Mouse (Mus musculus) stomach, postnatal 0 days (tissue): ENCODE measurements around the gene 6330409D20Rik. TPM values are rescaled to one million over a fixed set of nuclear protein-coding genes. Genes with fewer than 3 reads are reported as not detected.
A peak's percentile ranks its signal among the peaks of the same experiment; 100 is the strongest.

Source experiments
- ATAC-seq: fragments of 200-750 bp; cut with Nextera tagmentation; 2 replicates; pipeline ENCODE4 v1.8.0; 2017; ENCODE audit not compliant: low FRiP score, low TSS enrichment
- DNase-seq: peaks from one replicate; pipeline ENCODE4 v3.0.0-alpha.2; 2016; ENCODE audit warnings: low spot score
- H3K27ac ChIP-seq: fragments of 300-500 bp; sonication (generic); replicated peaks from 2 replicates; pipeline ENCODE4 v1.5.1; 2014; ENCODE audit warnings: mild to moderate bottlenecking, control low read depth
- H3K27me3 ChIP-seq: fragments of 300-500 bp; sonication (generic); 2 replicates; pipeline ENCODE4 v1.6.1; 2014; ENCODE audit warnings: low read length; ENCODE audit not compliant: control insufficient read depth, insufficient read depth
- H3K36me3 ChIP-seq: fragments of 300-500 bp; sonication (generic); 2 replicates; pipeline ENCODE4 v1.6.1; 2014; ENCODE audit warnings: low read length, mixed read lengths; ENCODE audit not compliant: control insufficient read depth, insufficient read depth
- H3K4me1 ChIP-seq: fragments of 300-500 bp; sonication (generic); replicated peaks from 2 replicates; pipeline ENCODE4 v1.6.1; 2014; ENCODE audit warnings: antibody characterized with exemption; ENCODE audit not compliant: control insufficient read depth, insufficient read depth
- H3K4me2 ChIP-seq: fragments of 300-500 bp; sonication (generic); replicated peaks from 2 replicates; pipeline ENCODE4 v1.6.1; 2014; ENCODE audit warnings: low read depth, mild to moderate bottlenecking, control low read depth, moderate library complexity
- H3K4me3 ChIP-seq: fragments of 300-500 bp; sonication (generic); 2 replicates; pipeline ENCODE4 v1.5.1; 2014; ENCODE audit warnings: low read depth, low read length, control low read depth
- H3K9ac ChIP-seq: fragments of 300-500 bp; sonication (generic); 2 replicates; pipeline ENCODE4 v1.6.1; 2014; ENCODE audit warnings: mild to moderate bottlenecking, low read length, control low read depth, mixed read lengths
- H3K9me3 ChIP-seq: fragments of 300-500 bp; sonication (generic); 2 replicates; pipeline ENCODE4 v1.6.1; 2016; ENCODE audit warnings: low read length; ENCODE audit not compliant: control insufficient read depth
- CTCF ChIP-seq: IDR thresholded peaks from 2 replicates; pipeline ENCODE4 v1.5.1; 2016; ENCODE audit warnings: antibody characterized with exemption, low read depth, mild to moderate bottlenecking, moderate library complexity
- EP300 ChIP-seq: optimal IDR thresholded peaks from 2 replicates; pipeline ENCODE3; 2016; ENCODE audit warnings: antibody characterized with exemption
- WGBS: fragments of 180-500 bp; shearing (Covaris S2); extraction: QIAGEN DNeasy Blood & Tissue Kit; methylation state at CpG from one replicate; pipeline ENCODE4 v1.1.7; 2014; 5-methylcytosine and 5-hydroxymethylcytosine counted together
- polyA plus RNA-seq: library from polyadenylated mRNA; unstranded; fragments of >200 nt; fragmentation: Nextera tagmentation; extraction: Ambion mirVana; gene quantifications from 2 replicates; pipeline ENCODE4 v1.2.1, GENCODE M21; 2015

The 6330409D20Rik gene
- polyA plus RNA-seq, 1 experiment from 2014 or later, result not detected

DNA sequence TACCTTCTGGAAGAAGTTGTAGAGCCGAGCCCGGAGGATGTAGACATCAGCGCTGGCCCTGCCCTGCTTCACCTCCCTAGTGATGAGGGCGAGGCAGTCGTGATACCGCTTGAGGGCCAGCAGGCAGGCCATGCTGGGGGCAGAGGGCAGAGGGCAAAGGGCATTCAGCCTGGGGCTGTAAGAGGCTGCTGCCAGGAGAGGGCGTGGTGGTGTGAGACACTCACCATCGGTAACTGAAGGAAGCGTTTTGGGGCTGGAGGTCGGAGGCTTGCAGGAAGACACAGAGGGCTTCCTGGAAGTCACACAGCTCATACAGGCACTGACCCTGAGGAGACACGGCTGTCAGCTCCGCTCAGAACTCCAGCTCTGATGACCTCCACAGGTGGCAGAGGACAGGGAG, 31.1 kb upstream of the 6330409D20Rik start:
- Histone ChIP-seq H3K4me2 (no peak overlapping the region), H3K27me3 (no peaks in the 10 kb centered on the region), H3K36me3 (no peaks in the 10 kb centered on the region), H3K9ac (no peak overlapping the region), H3K9me3 (no peaks in the 10 kb centered on the region), H3K4me3 (no peak overlapping the region), H3K4me1 (0 out of 2 replicates have a peak, but pooled peaks cover 4% of the 10 kb centered on the region), H3K27ac (no peak overlapping the region)
- DNase-seq (peak; percentile 49), ATAC-seq (no peak)
- TF ChIP-seq CTCF, result peak; percentile 28; the same call in 1 of the 2 replicates
- no peak for TF ChIP-seq EP300
- WGBS, result 24% methylated on average over 12 of the region's 12 CpGs

- no peak for ATAC-seq
- TF ChIP-seq EP300 (no peak), CTCF (no peak)
- WGBS, result 77% methylated on average over 5 of the region's 5 CpGs
- Histone ChIP-seq H3K36me3 (no peaks in the 10 kb centered on the region), H3K9me3 (no peaks in the 10 kb centered on the region), H3K4me2 (no peak overlapping the region), H3K4me3 (no peak overlapping the region), H3K27me3 (no peaks in the 10 kb centered on the region), H3K4me1 (no peaks in the 10 kb centered on the region), H3K9ac (no peak overlapping the region), H3K27ac (no peak overlapping the region)
- no peak for DNase-seq
Observed at GRCm38 (mm10) chr2:32769327-32770085, 28.7 kb upstream of the 6330409D20Rik start.

DNA sequence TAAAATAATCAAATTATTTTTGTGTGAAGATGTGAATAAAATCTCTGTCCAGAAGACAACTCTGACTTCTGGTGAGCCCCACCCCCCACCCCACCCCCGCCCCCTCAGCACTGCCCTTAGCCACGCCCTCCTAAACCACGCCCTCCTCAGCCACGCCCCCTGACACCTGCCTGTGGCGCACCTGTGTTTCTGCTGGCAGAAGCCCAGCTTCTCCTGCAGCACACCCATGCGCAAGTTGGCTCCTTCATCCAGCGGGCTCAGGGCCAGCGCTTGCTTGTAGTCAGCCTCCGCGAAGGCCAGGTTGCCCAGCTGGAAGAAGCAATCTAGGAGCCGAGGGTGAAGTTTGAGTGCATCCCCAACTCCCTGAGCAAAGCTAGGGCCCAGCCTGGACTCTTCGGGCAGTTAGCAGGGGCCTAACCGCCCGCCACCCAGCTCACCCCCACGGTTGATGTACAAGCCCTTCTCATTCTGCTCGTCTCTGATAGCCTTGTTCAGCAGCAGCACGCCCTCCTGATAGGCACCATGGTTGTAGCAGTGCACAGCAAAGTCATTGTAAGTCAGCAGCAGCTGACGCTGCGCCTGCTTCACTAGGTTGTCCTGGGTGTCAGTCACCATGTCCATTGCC, 28.0 kb upstream of the 6330409D20Rik start:
- no peaks in the 10 kb centered on the region for H3K36me3 ChIP-seq
- ATAC-seq (peak; percentile 8; the same call in 1 of the 2 replicates), DNase-seq (peak; percentile 90)
- H3K4me3 ChIP-seq, result no peak overlapping the region
- H3K4me2 ChIP-seq, result no peak overlapping the region
- no peaks in the 10 kb centered on the region for H3K27me3 ChIP-seq
- H3K27ac ChIP-seq, result no peak overlapping the region
- H3K9me3 ChIP-seq, result no peaks in the 10 kb centered on the region
- H3K4me1 ChIP-seq, result no peaks in the 10 kb centered on the region
- 45% methylated on average over 19 of the region's 19 CpGs for WGBS
- no peak for TF ChIP-seq EP300
- TF ChIP-seq CTCF, result no peak
- H3K9ac ChIP-seq, result no peak overlapping the region

DNA sequence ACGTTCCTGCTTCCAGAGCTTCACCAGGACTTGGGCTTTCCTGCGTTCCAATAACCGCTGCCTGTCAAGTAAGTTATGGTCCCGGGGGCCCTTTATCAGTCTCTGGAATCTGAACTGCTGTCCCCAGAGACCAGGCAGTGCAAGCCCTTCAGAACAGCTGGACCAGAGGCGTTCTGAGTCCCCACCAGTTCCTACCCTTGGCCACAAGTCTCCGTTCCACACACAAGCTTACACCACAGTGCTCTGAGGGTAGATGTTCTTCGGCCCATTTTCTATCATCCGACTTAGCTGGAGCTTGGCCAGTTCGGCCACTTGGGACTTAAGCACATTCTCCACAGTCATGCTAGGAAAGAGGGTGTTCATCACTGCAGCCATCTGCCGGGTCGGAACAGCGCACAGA, 26.4 kb upstream of the 6330409D20Rik start:
- H3K9ac ChIP-seq, result no peak overlapping the region

GRCm38 (mm10) chr2:32763353-32763752, 22.5 kb upstream of the 6330409D20Rik start:
- no peak for ATAC-seq

More for the DNA sequence above, 26.4 kb upstream of the 6330409D20Rik start:
- Histone ChIP-seq H3K27me3 (no peaks in the 10 kb centered on the region), H3K4me2 (no peak overlapping the region), H3K4me3 (no peak overlapping the region), H3K27ac (no peak overlapping the region), H3K36me3 (no peaks in the 10 kb centered on the region), H3K4me1 (no peaks in the 10 kb centered on the region), H3K9me3 (no peaks in the 10 kb centered on the region)
- ATAC-seq (no peak), DNase-seq (no peak)
- WGBS, result 79% methylated on average over 12 of the region's 12 CpGs
- TF ChIP-seq CTCF (no peak), EP300 (no peak)

GRCm38 (mm10) chr2:32761859-32762258, 21.0 kb upstream of the 6330409D20Rik start:
- TF ChIP-seq EP300, result no peak
- TF ChIP-seq CTCF, result no peak
- no peaks in the 10 kb centered on the region for H3K9me3 ChIP-seq
- H3K27me3 ChIP-seq, result no peaks in the 10 kb centered on the region
- H3K36me3 ChIP-seq, result peaks cover 7% of the 10 kb centered on the region; the same call in 1 of the 2 replicates
- ATAC-seq (no peak), DNase-seq (no peak)
- H3K4me1 ChIP-seq, result no peaks in the 10 kb centered on the region
- no peak overlapping the region for H3K4me3 ChIP-seq
- H3K9ac ChIP-seq, result no peak overlapping the region
- H3K27ac ChIP-seq, result no peak overlapping the region
- 78% methylated on average over 4 of the region's 4 CpGs for WGBS
- no peak overlapping the region for H3K4me2 ChIP-seq

More at GRCm38 (mm10) chr2:32763353-32763752, 22.5 kb upstream of the 6330409D20Rik start:
- Histone ChIP-seq H3K4me2 (no peak overlapping the region), H3K4me1 (no peaks in the 10 kb centered on the region), H3K36me3 (peaks cover 7% of the 10 kb centered on the region; the same call in 1 of the 2 replicates), H3K27me3 (no peaks in the 10 kb centered on the region), H3K27ac (no peak overlapping the region), H3K4me3 (no peak overlapping the region), H3K9ac (no peak overlapping the region), H3K9me3 (no peaks in the 10 kb centered on the region)
- 72% methylated on average over 3 of the region's 3 CpGs for WGBS
- DNase-seq, result no peak
- TF ChIP-seq CTCF (peak; percentile 60), EP300 (no peak)
